Mouse (Mus musculus) thymus, adult 2 months (tissue): ENCODE measurements at regions not wholly inside any gene's neighbourhood (a gene's known extent, or its start where the extent isn't known, plus 50 kb on each side); places are given as distances from the start of the nearest gene placed in this dataset.

Source experiments
- DNase-seq: peaks from one replicate; pipeline ENCODE4 v3.0.0; 2021
- H3K27ac ChIP-seq: fragments of 200-500 bp; 2 replicates; pipeline ENCODE4 v1.5.1; 2012; ENCODE audit warnings: low read length, control low read depth; ENCODE audit not compliant: control insufficient read depth, insufficient read depth
- H3K27me3 ChIP-seq: fragments of 200-500 bp; 2 replicates; pipeline ENCODE4 v1.6.1; 2012; ENCODE audit warnings: mild to moderate bottlenecking, low read length, moderate library complexity, mixed read lengths; ENCODE audit not compliant: control insufficient read depth, insufficient read depth
- H3K36me3 ChIP-seq: fragments of 200-500 bp; 2 replicates; pipeline ENCODE4 v1.6.1; 2012; ENCODE audit warnings: mild to moderate bottlenecking, low read length, moderate library complexity; ENCODE audit not compliant: control insufficient read depth, insufficient read depth
- H3K4me1 ChIP-seq: fragments of 200-500 bp; replicated peaks from 2 replicates; pipeline ENCODE4 v1.6.1; 2012; ENCODE audit warnings: low read length; ENCODE audit not compliant: control insufficient read depth, insufficient read depth
- H3K4me3 ChIP-seq: fragments of 200-500 bp; 2 replicates; pipeline ENCODE4 v1.5.1; 2012; ENCODE audit warnings: mild to moderate bottlenecking, low read length, control low read depth, moderate library complexity; ENCODE audit not compliant: control insufficient read depth, insufficient read depth
- CTCF ChIP-seq: fragments of 200-500 bp; IDR thresholded peaks from 2 replicates; pipeline ENCODE4 v1.5.1; 2012; ENCODE audit warnings: mild to moderate bottlenecking, control low read depth, low read length, moderate library complexity, borderline replicate concordance; ENCODE audit not compliant: control insufficient read depth, poor library complexity, insufficient read depth; ENCODE audit errors: extremely low read depth
- POLR2A ChIP-seq: fragments of 200-500 bp; IDR thresholded peaks from 2 replicates; pipeline ENCODE4 v1.6.1; 2012; ENCODE audit warnings: mild to moderate bottlenecking, low read length, control low read depth, moderate library complexity; ENCODE audit not compliant: control insufficient read depth, poor library complexity, insufficient read depth; ENCODE audit errors: extremely low read depth
- WGBS: fragments of 180-500 bp; shearing (Covaris S2); methylation state at CpG from one replicate; pipeline ENCODE4 v1.1.7; 2018; 5-methylcytosine and 5-hydroxymethylcytosine counted together

DNA sequence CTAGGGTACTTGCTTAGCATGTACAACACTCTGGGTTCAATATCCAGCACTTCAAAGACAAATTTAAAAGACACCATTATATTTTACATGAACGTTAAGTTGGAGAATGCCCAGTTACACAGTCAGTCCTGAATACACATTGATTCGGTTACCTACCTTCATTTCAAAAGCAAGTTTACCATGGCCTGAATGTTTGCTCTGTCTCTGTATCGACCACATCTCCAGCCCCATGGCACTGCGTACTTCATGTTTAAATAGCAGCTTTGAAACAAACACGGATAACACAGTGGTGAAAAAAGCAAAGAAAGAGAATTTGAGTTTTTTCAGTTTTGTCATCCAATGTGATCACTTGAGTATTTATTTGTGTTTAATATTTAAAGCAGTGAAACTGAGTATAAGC is 254.1 kb upstream of the Plxna2 start:
- no peaks in the 10 kb centered on the region for H3K36me3 ChIP-seq
- 94% methylated on average over 5 of the region's 5 CpGs for WGBS
- no peak overlapping the region for H3K4me3 ChIP-seq
- DNase-seq = no peak
- TF ChIP-seq CTCF (no peak), POLR2A (no peak)
- no peaks in the 10 kb centered on the region for H3K27me3 ChIP-seq
- no peaks in the 10 kb centered on the region for H3K4me1 ChIP-seq
- no peak overlapping the region for H3K27ac ChIP-seq

DNA sequence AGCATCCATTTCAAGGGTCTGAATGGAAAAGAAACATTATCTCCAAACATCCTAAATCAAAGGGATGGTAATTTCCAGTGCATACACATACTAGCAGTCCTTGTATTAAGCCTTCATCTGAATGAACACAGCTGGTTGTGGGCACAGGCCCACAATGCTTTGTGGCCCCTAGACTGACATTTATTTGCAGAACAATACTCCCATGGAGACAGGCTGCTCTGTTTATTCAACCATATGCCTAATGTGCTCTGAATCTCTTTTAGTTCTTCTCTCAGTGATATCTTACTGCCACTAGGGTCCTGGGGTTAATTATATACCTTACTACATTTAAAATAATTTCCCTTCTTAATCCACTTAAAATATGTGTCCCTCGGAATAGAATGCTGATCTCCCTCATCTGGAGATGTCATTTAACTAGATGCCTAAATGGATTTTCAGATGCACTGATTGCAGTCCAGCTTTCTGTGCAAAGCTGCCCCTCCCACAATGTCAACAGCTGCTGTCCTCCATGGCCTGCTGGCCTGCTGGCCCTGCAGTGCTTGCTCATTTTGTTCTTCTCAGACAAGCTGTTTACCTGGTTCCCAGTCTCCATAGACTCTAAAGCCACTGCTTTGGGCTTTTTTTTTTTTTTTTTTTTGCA is 254.8 kb upstream of the Plxna2 start:
- WGBS = 83% methylated on average over 1 of the region's 1 CpGs
- H3K27me3 ChIP-seq = no peaks in the 10 kb centered on the region
- H3K4me3 ChIP-seq = no peak overlapping the region
- DNase-seq = no peak
- H3K27ac ChIP-seq = no peak overlapping the region
- no peaks in the 10 kb centered on the region for H3K4me1 ChIP-seq
- TF ChIP-seq CTCF (no peak), POLR2A (no peak)
- H3K36me3 ChIP-seq = no peaks in the 10 kb centered on the region

DNA sequence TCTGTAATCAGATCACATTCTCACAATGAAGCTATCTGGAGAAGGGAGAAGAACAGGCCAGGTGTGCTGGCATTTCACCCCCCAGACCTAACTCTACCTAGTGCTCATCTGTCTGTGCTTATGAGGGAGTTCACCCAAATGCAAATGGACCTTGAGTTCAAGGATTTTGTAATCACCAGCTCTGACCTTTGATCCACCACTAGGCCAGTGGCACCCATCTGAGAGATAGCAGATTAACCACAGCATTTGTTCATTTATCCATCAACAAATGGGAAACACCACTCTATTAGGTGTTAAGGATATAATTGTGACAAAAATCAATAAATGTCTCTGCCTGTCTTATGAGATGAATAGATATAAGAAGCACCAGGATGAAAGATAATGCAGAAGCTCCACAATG is 255.7 kb upstream of the Plxna2 start:
- H3K36me3 ChIP-seq = no peaks in the 10 kb centered on the region
- TF ChIP-seq POLR2A (no peak), CTCF (no peak)
- H3K27me3 ChIP-seq = no peaks in the 10 kb centered on the region
- H3K27ac ChIP-seq = no peak overlapping the region
- no peak for DNase-seq
- no peak overlapping the region for H3K4me3 ChIP-seq
- H3K4me1 ChIP-seq = no peaks in the 10 kb centered on the region

DNA sequence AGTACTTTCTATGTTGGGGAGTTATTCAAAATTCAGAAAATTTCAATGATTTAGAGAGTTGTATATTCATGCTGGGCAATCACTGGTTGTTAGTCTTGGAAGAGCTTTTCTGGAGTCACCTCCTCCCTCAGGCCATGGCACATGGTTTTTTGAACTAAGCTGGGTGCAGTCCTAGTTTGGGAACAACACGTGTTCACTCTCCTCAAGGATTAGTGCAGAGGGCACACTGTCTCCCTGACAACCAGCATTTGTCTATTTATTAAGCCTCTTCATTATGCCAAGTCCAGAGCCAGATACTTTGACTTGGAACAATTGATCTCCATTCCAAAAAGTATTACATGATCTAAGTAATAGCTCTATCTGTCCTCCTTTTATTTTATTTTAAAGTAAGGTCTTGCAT is 256.7 kb upstream of the Plxna2 start:
- Histone ChIP-seq H3K4me1 (no peaks in the 10 kb centered on the region), H3K27me3 (no peaks in the 10 kb centered on the region), H3K27ac (no peak overlapping the region), H3K36me3 (no peaks in the 10 kb centered on the region), H3K4me3 (no peak overlapping the region)
- DNase-seq = no peak
- TF ChIP-seq POLR2A (no peak), CTCF (no peak)
- WGBS = 88% methylated on average over 1 of the region's 1 CpGs

DNA sequence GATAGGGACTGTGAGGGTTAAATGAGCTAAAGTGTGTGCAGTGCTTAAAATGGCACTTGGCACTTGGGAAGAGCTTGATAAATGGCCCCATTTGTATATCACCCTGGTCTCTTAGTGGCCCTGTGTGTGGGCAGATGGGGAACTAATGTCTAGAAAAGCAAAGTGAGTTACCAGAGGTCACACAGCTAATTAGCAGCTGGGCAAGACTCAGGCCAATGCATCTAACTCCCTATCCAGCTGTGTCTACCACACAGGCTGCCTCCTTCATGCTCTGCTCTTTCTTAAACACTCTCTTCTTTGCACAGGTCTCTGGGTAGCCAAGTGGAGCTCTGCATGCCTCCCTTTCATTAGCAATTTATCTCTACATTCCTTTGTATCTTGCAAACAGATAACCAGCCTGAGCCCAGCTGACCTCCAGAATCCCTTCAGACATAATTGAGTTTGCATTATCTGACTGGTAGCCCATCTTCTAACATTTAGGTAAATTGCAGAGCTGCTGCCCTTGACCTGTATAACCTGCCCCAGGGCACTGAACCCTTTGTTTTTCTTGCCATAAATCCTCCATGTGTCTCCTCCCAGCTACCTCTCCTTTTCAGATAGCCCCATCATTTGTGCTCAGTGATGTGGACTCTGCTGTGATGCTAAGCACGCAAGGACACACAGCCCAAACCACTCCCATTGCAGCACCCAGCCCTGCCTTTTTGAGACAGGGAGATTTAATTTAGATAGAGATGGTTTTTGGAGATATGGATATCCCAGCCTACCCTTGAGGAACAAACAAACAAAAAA is 263.5 kb upstream of the Plxna2 start:
- no peak overlapping the region for H3K4me3 ChIP-seq
- H3K36me3 ChIP-seq = no peaks in the 10 kb centered on the region
- 92% methylated on average over 1 of the region's 1 CpGs for WGBS
- H3K4me1 ChIP-seq = no peaks in the 10 kb centered on the region
- no peak for TF ChIP-seq CTCF
- no peak for TF ChIP-seq POLR2A
- H3K27ac ChIP-seq = no peak overlapping the region
- DNase-seq = no peak
- H3K27me3 ChIP-seq = no peaks in the 10 kb centered on the region

DNA sequence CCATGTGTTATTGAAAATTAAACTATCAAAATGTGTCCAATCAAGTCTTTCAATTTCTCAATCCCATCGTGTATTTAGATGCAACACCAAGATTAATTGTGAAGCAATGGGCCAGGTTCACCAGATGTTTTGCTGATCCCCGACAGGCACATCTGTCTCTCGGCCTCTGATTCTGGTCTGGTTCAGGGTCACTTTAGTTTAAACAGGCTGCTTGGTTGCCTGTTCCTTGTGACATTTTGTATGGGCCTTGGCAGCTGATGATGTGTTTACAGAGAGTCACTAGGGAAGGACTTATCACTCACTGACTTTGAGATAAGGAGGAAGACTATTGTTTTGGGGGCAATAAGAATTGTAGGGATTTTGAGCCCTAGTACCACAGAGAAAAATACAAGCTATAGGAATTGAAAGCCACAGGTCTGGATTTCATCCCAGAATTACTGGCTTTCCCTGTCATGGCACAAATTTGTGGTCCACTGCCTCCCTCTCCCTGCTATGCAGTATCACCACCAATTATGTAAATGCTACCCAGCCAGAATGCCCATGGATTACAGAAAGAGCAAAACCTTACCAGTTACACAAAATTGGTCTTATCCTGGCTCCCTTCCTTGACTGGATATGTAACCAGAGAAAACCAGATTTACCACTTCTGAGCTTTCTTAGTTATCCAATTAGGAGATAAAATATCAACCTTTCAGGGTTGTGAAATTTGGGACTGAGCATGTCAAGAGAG is 272.5 kb upstream of the Plxna2 start:
- Histone ChIP-seq H3K36me3 (no peaks in the 10 kb centered on the region), H3K4me3 (no peak overlapping the region), H3K27ac (no peak overlapping the region), H3K27me3 (no peaks in the 10 kb centered on the region), H3K4me1 (no peaks in the 10 kb centered on the region)
- no peak for DNase-seq
- TF ChIP-seq CTCF = no peak
- TF ChIP-seq POLR2A = no peak
- WGBS = 82% methylated on average over 3 of the region's 3 CpGs
